Mouse (Mus musculus) layer of hippocampus, adult 9-10 months (tissue): ENCODE measurements around the gene Cav1.
A peak's percentile ranks its signal among the peaks of the same experiment; 100 is the strongest.

Experiments
- DNase-seq: peaks from one replicate; pipeline ENCODE4 v3.0.0; 2022; ENCODE audit warnings: low spot score

The Cav1 gene

GRCm38 (mm10) chr6:17317944-17318343, 11.8 kb downstream of the Cav1 start:
- no peak for DNase-seq

DNA sequence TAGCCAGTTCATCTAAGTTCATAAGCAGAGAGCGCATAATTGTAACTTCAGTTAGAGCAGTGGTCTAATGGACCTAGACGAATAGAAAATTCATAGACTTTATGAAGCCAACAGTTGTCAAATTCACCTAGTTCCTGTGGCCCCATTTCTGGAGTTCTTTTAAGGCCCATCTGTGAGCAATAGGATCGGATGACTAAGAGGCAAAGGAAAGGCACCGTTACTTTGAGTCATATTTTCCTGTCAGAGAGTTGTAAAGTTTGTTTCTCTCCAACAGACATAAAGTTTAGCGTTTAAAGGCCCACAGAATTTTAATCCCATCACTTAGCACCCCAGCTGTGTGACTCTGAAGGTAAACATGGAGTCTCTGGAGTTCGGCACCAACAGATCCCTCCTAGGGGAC, 15.8 kb downstream of the Cav1 start:
- DNase-seq, result no peak

DNA sequence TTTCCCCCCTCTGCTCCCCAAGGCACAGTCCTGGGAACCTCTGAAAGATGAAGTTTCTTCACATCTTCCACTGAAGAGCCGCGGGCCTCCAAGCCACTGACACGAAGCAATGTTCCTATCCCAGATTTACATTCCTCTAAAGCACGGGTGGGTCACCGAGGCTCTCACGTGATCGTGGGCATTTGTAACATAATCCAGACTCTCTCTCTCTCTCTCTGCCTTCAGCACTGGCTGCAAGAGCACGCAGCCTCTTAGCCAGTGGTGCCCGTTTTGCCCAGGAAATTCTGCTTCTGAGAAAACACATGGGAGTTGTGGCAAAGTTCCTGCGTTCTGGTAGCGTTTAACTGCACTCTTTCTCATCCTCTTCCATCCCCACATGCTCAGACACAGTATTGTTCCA, 21.1 kb downstream of the Cav1 start:
- no peak for DNase-seq

- DNase-seq, result no peak
Observed at GRCm38 (mm10) chr6:17329801-17330200, 23.7 kb downstream of the Cav1 start.

DNA sequence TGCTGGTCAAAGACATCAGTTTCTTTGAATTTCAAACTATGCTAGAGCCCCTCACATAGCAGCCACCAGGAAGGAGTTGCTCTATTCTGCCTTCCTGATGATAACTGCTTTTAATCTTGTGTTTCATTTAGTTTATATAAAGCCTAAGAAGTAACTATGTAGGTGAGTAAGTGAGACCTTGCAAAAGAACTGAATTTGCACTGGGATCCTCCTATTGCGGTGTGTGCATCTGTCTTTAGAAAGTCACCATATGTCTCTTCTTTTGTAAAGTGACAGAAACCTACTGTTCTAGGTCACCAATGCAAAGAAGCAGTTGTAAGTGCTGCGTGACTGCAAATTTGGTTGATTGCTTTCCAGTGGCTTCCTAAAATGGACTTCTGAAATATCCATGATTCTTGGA, 31.6 kb downstream of the Cav1 start:
- no peak for DNase-seq

GRCm38 (mm10) chr6:17340406-17340805, 34.3 kb downstream of the Cav1 start:
- no peak for DNase-seq

- no peak for DNase-seq
Observed at GRCm38 (mm10) chr6:17348011-17348410, 41.9 kb downstream of the Cav1 start.

DNA sequence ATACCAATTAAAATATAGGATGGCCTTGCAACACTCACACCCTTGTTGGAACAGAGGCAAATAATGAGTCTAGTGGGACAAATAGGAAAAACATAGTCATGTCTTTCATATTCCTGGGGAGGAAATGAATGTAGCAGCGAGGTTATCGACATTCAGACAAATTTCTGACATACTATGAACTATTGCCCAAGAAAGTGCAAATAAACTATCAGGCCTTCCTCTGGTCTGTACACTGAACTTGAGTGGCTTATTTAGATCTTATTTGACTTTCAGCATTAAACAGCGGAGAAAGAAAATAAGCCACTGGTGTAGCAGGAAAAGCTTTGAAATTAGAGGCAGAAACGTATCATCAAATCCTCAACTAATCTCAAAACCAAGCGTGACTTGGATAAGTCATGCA, 44.7 kb downstream of the Cav1 start:
- no peak for DNase-seq

- no peak for DNase-seq
Observed at GRCm38 (mm10) chr6:17358896-17359690, 53.0 kb downstream of the Cav1 start.

DNA sequence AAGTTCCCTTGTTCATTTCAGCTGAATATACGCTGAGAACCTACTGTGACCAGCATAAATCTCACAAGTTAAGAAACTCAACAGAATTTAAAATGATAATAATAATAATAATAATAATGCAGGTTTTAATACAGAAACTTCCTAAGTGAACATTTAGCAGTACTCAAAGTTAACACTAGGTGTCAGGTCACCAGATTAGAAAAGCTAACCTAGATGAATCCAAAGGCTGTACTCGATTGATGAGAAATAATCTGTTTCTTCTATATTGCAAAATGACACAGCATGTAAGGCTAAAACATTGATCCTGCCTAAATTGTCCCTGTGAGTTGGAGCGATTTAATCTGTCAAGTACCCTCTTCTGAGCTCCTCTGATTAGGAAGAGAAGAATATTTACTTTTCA, 56.6 kb downstream of the Cav1 start:
- DNase-seq, result peak; percentile 21

- DNase-seq, result no peak
Observed at GRCm38 (mm10) chr6:17363446-17364179, 57.5 kb downstream of the Cav1 start.

DNA sequence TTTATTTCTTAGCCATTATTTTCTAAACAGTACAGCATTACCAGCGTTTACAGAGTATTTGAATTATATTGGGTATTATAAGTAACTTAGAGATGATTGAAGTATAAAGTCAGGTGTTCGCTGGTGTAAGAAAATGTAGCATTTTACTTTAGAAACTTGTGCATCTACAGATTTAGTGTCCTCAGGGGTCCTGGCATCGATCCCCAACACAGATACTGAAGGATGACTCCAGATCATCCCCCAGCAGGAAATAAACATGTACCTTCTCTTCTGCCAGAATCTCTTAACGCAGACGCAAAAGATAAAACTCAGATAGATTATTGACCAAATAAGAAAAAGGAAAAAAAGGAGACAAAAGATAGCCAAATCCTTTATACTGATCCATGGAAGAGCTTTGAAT, 68.2 kb downstream of the Cav1 start:
- DNase-seq, result no peak

- no peak for DNase-seq
Observed at GRCm38 (mm10) chr6:17377371-17377770, 71.2 kb downstream of the Cav1 start.

GRCm38 (mm10) chr6:17380102-17380501, 74.0 kb downstream of the Cav1 start:
- no peak for DNase-seq

DNA sequence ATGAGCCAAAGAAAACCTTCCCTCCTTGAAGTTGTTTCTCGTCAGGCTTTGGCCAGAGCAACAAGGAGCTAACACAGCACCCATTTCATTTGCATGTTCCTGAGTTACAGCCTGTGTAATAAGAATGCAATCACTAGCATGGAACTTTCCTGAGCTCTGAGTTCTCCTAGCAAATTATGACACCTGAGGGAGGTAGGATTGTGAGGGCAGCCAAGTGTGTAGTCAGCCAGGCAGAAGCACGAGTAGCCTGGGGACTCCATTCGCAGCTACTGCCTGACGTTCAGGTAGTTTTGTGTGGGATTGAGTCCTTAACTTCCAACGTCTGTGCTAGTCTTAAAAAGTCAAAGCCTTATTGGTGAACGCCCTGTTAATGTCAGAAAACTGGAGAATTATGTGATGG, 75.6 kb downstream of the Cav1 start:
- DNase-seq, result no peak

DNA sequence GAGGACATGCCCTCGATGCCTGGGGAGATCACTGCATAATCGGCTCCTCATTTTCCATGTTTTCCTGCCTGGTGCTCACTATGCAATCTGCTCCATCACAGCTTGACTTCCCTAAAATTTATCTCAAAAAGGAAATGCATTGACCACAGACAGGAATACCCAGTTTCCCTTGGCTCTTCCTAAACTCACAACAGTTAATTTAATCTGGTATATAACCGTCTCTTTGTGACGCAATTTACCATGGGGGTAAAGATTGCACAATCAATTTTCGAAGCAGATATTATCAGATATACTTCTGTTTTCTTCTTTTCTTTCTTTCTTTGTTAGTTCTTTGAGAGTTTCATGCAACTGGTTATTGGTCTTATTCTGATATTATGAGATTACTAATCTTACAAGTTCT, 79.4 kb downstream of the Cav1 start:
- no peak for DNase-seq

- DNase-seq, result peak; percentile 2
Observed at GRCm38 (mm10) chr6:17387991-17388710, 82.0 kb downstream of the Cav1 start.
